Mouse (Mus musculus): ENCODE measurements at regions not wholly inside any gene's neighbourhood (a gene's known extent, or its start where the extent isn't known, plus 50 kb on each side); places are given as distances from the start of the nearest gene placed in this dataset.
A peak's percentile ranks its signal among the peaks of the same experiment; 100 is the strongest.

- Histone ChIP-seq H3K36me3 (no peaks in the 10 kb centered on the region), H3K4me2 (replicated peaks) (no peak overlapping the region), H3K27me3 (no peaks in the 10 kb centered on the region), H3K9ac (replicated peaks) (no peak overlapping the region), H3K27ac (no peak overlapping the region), H3K9me3 (no peaks in the 10 kb centered on the region), H3K4me1 (replicated peaks) (peaks cover 8% of the 10 kb centered on the region), H3K4me3 (replicated peaks) (no peak overlapping the region)
- no peak for ATAC-seq
- WGBS = 88% methylated on average over 3 of the region's 3 CpGs
Observed at GRCm38 (mm10) chr13:3728888-3729287, 75.2 kb downstream of the Calml3 start.

GRCm38 (mm10) chr13:3726331-3726781 is 77.8 kb downstream of the Calml3 start:
- no peaks in the 10 kb centered on the region for H3K36me3 ChIP-seq
- H3K4me3 ChIP-seq (replicated peaks) = no peak overlapping the region
- H3K9ac ChIP-seq (replicated peaks) = no peak overlapping the region
- ATAC-seq = 0 out of 2 replicates have a peak, but pooled peaks have one; percentile 57
- H3K4me2 ChIP-seq (replicated peaks) = no peak overlapping the region
- no peaks in the 10 kb centered on the region for H3K27me3 ChIP-seq
- H3K9me3 ChIP-seq = no peaks in the 10 kb centered on the region
- WGBS = 30% methylated on average over 5 of the region's 5 CpGs
- peaks cover 8% of the 10 kb centered on the region for H3K4me1 ChIP-seq (replicated peaks)
- no peak overlapping the region for H3K27ac ChIP-seq

DNA sequence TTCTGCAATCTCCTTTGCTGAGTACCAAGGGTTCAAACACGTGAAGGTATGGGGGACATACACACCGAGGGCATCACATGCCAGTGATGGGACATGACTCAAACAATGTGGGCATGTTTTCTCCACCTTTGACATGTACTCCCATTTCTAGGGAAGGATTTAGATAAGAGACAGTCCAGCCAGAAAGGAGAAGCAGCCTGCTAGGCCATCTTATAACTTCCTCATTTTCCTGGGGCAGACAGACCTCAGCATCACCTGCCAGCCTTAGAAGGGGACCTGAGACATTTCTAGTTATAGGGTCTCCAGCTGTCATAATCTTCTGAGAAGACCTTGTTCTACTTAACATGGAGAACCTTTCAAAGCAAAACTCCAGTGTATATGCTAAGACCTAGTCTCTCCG is 78.3 kb downstream of the Calml3 start:
- Histone ChIP-seq H3K9me3 (no peaks in the 10 kb centered on the region), H3K27me3 (no peaks in the 10 kb centered on the region), H3K27ac (no peak overlapping the region), H3K36me3 (no peaks in the 10 kb centered on the region), H3K4me1 (replicated peaks) (peaks cover 7% of the 10 kb centered on the region), H3K4me3 (replicated peaks) (no peak overlapping the region), H3K4me2 (replicated peaks) (no peak overlapping the region), H3K9ac (replicated peaks) (no peak overlapping the region)
- no peak for ATAC-seq
- 82% methylated on average over 3 of the region's 3 CpGs for WGBS

- no peak overlapping the region for H3K27ac ChIP-seq
- no peaks in the 10 kb centered on the region for H3K27me3 ChIP-seq
- no peaks in the 10 kb centered on the region for H3K36me3 ChIP-seq
- H3K9me3 ChIP-seq = no peaks in the 10 kb centered on the region
- WGBS = 84% methylated on average over 3 of the region's 3 CpGs
- no peaks in the 10 kb centered on the region for H3K4me1 ChIP-seq (replicated peaks)
- ATAC-seq = no peak
- H3K9ac ChIP-seq (replicated peaks) = no peak overlapping the region
- H3K4me2 ChIP-seq (replicated peaks) = no peak overlapping the region
- no peak overlapping the region for H3K4me3 ChIP-seq (replicated peaks)
Observed at GRCm38 (mm10) chr13:3724313-3724712, 79.8 kb downstream of the Calml3 start.

GRCm38 (mm10) chr13:3723458-3724143 is 80.5 kb downstream of the Calml3 start:
- no peaks in the 10 kb centered on the region for H3K9me3 ChIP-seq
- WGBS = 94% methylated on average over 5 of the region's 5 CpGs
- no peak overlapping the region for H3K27ac ChIP-seq
- no peak overlapping the region for H3K4me2 ChIP-seq (replicated peaks)
- no peak for ATAC-seq
- H3K4me1 ChIP-seq (replicated peaks) = no peaks in the 10 kb centered on the region
- H3K4me3 ChIP-seq (replicated peaks) = no peak overlapping the region
- no peak overlapping the region for H3K9ac ChIP-seq (replicated peaks)
- H3K27me3 ChIP-seq = no peaks in the 10 kb centered on the region
- H3K36me3 ChIP-seq = no peaks in the 10 kb centered on the region

- Histone ChIP-seq H3K9ac (replicated peaks) (no peak overlapping the region), H3K27me3 (0 out of 2 replicates have a peak, but pooled peaks cover 5% of the 10 kb centered on the region), H3K4me1 (replicated peaks) (peaks cover 12% of the 10 kb centered on the region), H3K9me3 (no peaks in the 10 kb centered on the region), H3K27ac (no peak overlapping the region), H3K4me3 (replicated peaks) (no peak overlapping the region), H3K36me3 (no peaks in the 10 kb centered on the region), H3K4me2 (replicated peaks) (no peak overlapping the region)
- 87% methylated on average over 4 of the region's 4 CpGs for WGBS
- no peak for ATAC-seq
Observed at GRCm38 (mm10) chr13:3715019-3715418, 81.2 kb downstream of the Asb13 start.

- no peak overlapping the region for H3K27ac ChIP-seq
- H3K9me3 ChIP-seq = no peaks in the 10 kb centered on the region
- WGBS = under 1% methylated on average over 19 of the region's 19 CpGs
- peaks cover 12% of the 10 kb centered on the region for H3K4me1 ChIP-seq (replicated peaks)
- peak; percentile 95 for ATAC-seq
- H3K27me3 ChIP-seq = 0 out of 2 replicates have a peak, but pooled peaks cover 5% of the 10 kb centered on the region
- peak overlapping the region; percentile 54 for H3K4me2 ChIP-seq (replicated peaks)
- H3K9ac ChIP-seq (replicated peaks) = no peak overlapping the region; the same call in 1 of the 2 replicates
- H3K36me3 ChIP-seq = no peaks in the 10 kb centered on the region
- peak overlapping the region; percentile 25 for H3K4me3 ChIP-seq (replicated peaks)
Observed at GRCm38 (mm10) chr13:3712497-3713160, 78.8 kb downstream of the Asb13 start.

GRCm38 (mm10) chr13:3712088-3712487 is 78.3 kb downstream of the Asb13 start:
- H3K9me3 ChIP-seq = no peaks in the 10 kb centered on the region
- peaks cover 12% of the 10 kb centered on the region for H3K4me1 ChIP-seq (replicated peaks)
- H3K9ac ChIP-seq (replicated peaks) = no peak overlapping the region
- peak overlapping the region; percentile 54 for H3K4me2 ChIP-seq (replicated peaks)
- H3K27me3 ChIP-seq = 0 out of 2 replicates have a peak, but pooled peaks cover 5% of the 10 kb centered on the region
- 11% methylated on average over 3 of the region's 3 CpGs for WGBS
- H3K27ac ChIP-seq = no peak overlapping the region
- peak overlapping the region; percentile 25 for H3K4me3 ChIP-seq (replicated peaks)
- no peaks in the 10 kb centered on the region for H3K36me3 ChIP-seq
- ATAC-seq = no peak; the same call in 1 of the 2 replicates

GRCm38 (mm10) chr13:3709982-3710618 is 76.3 kb downstream of the Asb13 start:
- H3K36me3 ChIP-seq = no peaks in the 10 kb centered on the region
- ATAC-seq = no peak

DNA sequence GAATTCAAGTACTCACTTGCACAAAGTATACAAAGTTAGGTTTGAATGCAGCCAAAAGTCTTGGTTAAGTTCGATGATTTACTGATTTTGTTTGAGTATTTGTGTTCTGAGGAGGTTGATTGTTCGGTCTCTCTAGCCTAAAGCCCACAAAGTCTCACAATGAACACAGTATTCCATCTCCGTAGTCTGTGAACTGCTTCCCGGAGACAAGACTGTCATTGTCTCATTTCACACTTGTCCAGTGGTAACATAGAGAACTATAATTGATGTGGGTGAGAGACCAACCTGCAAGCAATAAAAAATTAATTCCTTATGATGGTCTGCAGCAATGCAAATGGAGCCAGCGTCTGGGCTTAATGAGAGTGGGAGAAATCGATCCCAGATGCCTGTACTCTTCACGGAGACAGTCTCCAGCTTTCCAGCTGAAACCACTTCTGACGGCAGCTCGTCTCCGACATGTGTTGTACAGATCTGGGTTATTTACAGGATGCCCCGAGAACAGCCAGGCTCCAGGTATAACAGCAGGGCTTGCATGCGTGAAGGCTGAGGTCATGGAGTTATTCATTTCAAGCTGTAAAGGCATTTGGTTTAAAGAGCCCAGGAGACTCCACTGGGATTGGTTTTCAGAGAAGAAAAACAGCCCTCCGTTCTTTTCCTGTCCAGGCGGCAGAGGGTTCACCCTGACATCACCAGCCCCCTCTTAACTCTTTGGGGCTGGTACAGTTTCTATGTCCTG is 75.2 kb downstream of the Asb13 start:
- no peak for ATAC-seq
- Histone ChIP-seq H3K27ac (no peak overlapping the region), H3K36me3 (no peaks in the 10 kb centered on the region), H3K9me3 (no peaks in the 10 kb centered on the region), H3K4me3 (replicated peaks) (no peak overlapping the region), H3K4me1 (replicated peaks) (peaks cover 12% of the 10 kb centered on the region), H3K4me2 (replicated peaks) (no peak overlapping the region), H3K9ac (replicated peaks) (no peak overlapping the region), H3K27me3 (0 out of 2 replicates have a peak, but pooled peaks cover 1% of the 10 kb centered on the region)
- WGBS = 78% methylated on average over 14 of the region's 14 CpGs

More at GRCm38 (mm10) chr13:3709982-3710618, 76.3 kb downstream of the Asb13 start:
- Histone ChIP-seq H3K4me2 (replicated peaks) (no peak overlapping the region), H3K4me1 (replicated peaks) (peaks cover 12% of the 10 kb centered on the region), H3K4me3 (replicated peaks) (no peak overlapping the region), H3K27me3 (0 out of 2 replicates have a peak, but pooled peaks cover 5% of the 10 kb centered on the region), H3K9ac (replicated peaks) (no peak overlapping the region), H3K9me3 (no peaks in the 10 kb centered on the region), H3K27ac (no peak overlapping the region)
- WGBS = 86% methylated on average over 7 of the region's 7 CpGs
